Mouse (Mus musculus): Measurements from ENCODE around the gene Larp4b. TPM values are rescaled to one million over a fixed set of nuclear protein-coding genes. Genes with fewer than 3 reads are reported as not detected.

The Larp4b gene
- polyA plus RNA-seq, 1 experiment from 2014 or later = 38.1 TPM

GRCm38 (mm10) chr13:9128707-9129314, 35.1 kb downstream of the Larp4b start:
- Histone ChIP-seq H3K4me1 (replicated peaks) (no peaks in the 10 kb centered on the region), H3K36me3 (peaks cover 30% of the 10 kb centered on the region; the same call in 1 of the 2 replicates)

GRCm38 (mm10) chr13:9134421-9134820, 40.7 kb downstream of the Larp4b start:
- no peak overlapping the region for H3K4me3 ChIP-seq
- no peaks in the 10 kb centered on the region for H3K27me3 ChIP-seq
- H3K9ac ChIP-seq = no peak overlapping the region
- peaks cover 18% of the 10 kb centered on the region for H3K36me3 ChIP-seq
- no peak overlapping the region for H3K27ac ChIP-seq (replicated peaks)
- no peak overlapping the region for H3K4me2 ChIP-seq
- no peaks in the 10 kb centered on the region for H3K9me3 ChIP-seq
- no peaks in the 10 kb centered on the region for H3K4me1 ChIP-seq (replicated peaks)
- ATAC-seq (ENCODE audit: low FRiP score, low read depth) = no peak
- 80% methylated on average over 2 of the region's 2 CpGs for WGBS

More at GRCm38 (mm10) chr13:9128707-9129314, 35.1 kb downstream of the Larp4b start:
- WGBS = 92% methylated on average over 6 of the region's 6 CpGs
- ATAC-seq (ENCODE audit: low FRiP score, low read depth) = no peak
- Histone ChIP-seq H3K4me3 (no peak overlapping the region), H3K27me3 (no peaks in the 10 kb centered on the region), H3K9me3 (no peaks in the 10 kb centered on the region), H3K27ac (replicated peaks) (no peak overlapping the region), H3K9ac (no peak overlapping the region), H3K4me2 (no peak overlapping the region)

GRCm38 (mm10) chr13:9136088-9136487, 42.4 kb downstream of the Larp4b start:
- no peak for ATAC-seq (ENCODE audit: low FRiP score, low read depth)
- H3K4me1 ChIP-seq (replicated peaks) = no peaks in the 10 kb centered on the region
- no peak overlapping the region for H3K4me2 ChIP-seq
- H3K9ac ChIP-seq = no peak overlapping the region
- no peaks in the 10 kb centered on the region for H3K9me3 ChIP-seq
- H3K4me3 ChIP-seq = no peak overlapping the region
- no peaks in the 10 kb centered on the region for H3K27me3 ChIP-seq
- H3K36me3 ChIP-seq = peaks cover 29% of the 10 kb centered on the region
- 93% methylated on average over 6 of the region's 6 CpGs for WGBS
- no peak overlapping the region for H3K27ac ChIP-seq (replicated peaks)

DNA sequence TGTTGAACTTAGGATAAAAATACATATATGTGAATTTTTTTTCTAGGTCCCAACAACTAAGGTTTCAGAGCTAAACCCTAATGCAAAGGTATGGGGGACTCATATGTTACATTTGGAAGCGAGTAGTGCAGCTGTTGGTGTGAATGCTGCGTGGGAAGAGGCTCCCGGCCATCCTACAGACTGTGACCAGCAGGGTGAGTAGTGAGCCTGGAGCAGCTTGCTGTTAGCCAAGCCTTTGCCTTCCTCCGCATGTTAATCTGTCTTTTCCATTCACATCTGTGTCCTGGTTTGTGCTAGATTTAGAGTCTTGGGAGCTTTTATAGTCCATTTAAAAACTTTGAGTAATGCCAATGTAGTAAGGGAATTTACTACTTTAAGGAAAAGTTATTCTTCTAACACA, 43.1 kb downstream of the Larp4b start:
- no peaks in the 10 kb centered on the region for H3K9me3 ChIP-seq
- H3K4me2 ChIP-seq = no peak overlapping the region
- no peak overlapping the region for H3K27ac ChIP-seq (replicated peaks)
- H3K9ac ChIP-seq = no peak overlapping the region
- peaks cover 29% of the 10 kb centered on the region for H3K36me3 ChIP-seq
- no peak overlapping the region for H3K4me3 ChIP-seq
- no peak for ATAC-seq (ENCODE audit: low FRiP score, low read depth)
- H3K27me3 ChIP-seq = no peaks in the 10 kb centered on the region
- H3K4me1 ChIP-seq (replicated peaks) = no peaks in the 10 kb centered on the region
- WGBS = 74% methylated on average over 4 of the region's 4 CpGs

GRCm38 (mm10) chr13:9139466-9139991, 45.8 kb downstream of the Larp4b start:
- H3K9me3 ChIP-seq = no peaks in the 10 kb centered on the region
- no peaks in the 10 kb centered on the region for H3K27me3 ChIP-seq
- H3K9ac ChIP-seq = no peak overlapping the region
- no peak for ATAC-seq (ENCODE audit: low FRiP score, low read depth)
- H3K4me1 ChIP-seq (replicated peaks) = no peaks in the 10 kb centered on the region
- no peak overlapping the region for H3K4me2 ChIP-seq
- 84% methylated on average over 6 of the region's 6 CpGs for WGBS
- no peak overlapping the region for H3K27ac ChIP-seq (replicated peaks)
- H3K36me3 ChIP-seq = peaks cover 37% of the 10 kb centered on the region
- H3K4me3 ChIP-seq = no peak overlapping the region

GRCm38 (mm10) chr13:9140204-9140603, 46.5 kb downstream of the Larp4b start:
- Histone ChIP-seq H3K4me2 (no peak overlapping the region), H3K36me3 (peaks cover 40% of the 10 kb centered on the region), H3K4me3 (no peak overlapping the region), H3K9me3 (no peaks in the 10 kb centered on the region), H3K27ac (replicated peaks) (no peak overlapping the region), H3K27me3 (no peaks in the 10 kb centered on the region), H3K4me1 (replicated peaks) (no peaks in the 10 kb centered on the region), H3K9ac (no peak overlapping the region)
- 73% methylated on average over 10 of the region's 10 CpGs for WGBS
- ATAC-seq (ENCODE audit: low FRiP score, low read depth) = no peak

DNA sequence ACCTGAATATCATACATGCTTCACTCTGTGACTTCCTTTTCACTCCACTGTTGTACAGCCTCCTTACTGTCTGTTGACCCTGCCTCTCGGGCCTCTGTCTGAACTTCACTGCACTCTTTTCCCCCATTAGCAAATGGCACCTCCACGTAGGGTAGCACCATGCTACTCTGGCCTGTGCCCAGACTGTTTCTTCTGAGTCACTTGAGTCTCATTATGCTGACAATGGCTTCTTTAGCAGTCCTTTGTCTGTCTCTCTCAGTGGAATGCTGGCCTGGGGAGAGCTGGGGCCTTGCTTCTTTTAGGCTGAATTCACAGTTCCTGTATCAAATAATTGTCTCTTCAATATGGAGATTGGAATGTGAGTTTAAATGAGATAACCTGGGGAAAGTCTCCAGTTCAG, 48.7 kb downstream of the Larp4b start:
- Histone ChIP-seq H3K27ac (replicated peaks) (no peak overlapping the region), H3K9me3 (no peaks in the 10 kb centered on the region), H3K9ac (no peak overlapping the region), H3K4me3 (no peak overlapping the region), H3K4me1 (replicated peaks) (no peaks in the 10 kb centered on the region), H3K36me3 (peaks cover 50% of the 10 kb centered on the region), H3K4me2 (no peak overlapping the region), H3K27me3 (no peaks in the 10 kb centered on the region)
- ATAC-seq (ENCODE audit: low FRiP score, low read depth) = no peak
- 18% methylated on average over 2 of the region's 2 CpGs for WGBS

DNA sequence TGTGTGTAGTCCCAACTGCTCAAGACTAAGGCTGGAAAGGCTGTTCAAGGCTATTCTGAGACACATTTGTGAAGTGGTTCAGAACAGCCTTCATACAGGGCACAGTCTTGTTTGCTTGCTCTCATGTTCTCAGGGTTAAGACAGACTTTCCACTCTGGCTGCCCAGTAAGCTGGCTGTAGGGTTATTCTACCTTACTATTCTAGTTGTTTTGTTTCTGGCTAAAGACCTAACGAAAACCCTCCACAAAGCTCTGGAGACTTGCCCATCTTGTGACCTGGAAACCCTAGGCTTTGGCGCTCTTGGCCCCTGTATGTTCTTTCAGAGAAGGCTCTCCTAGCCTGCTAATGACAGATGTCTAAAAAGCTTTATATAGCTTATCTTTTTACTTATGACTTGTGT, 55.1 kb downstream of the Larp4b start:
- H3K9ac ChIP-seq = no peak overlapping the region
- 87% methylated on average over 2 of the region's 2 CpGs for WGBS
- H3K36me3 ChIP-seq = peaks cover 33% of the 10 kb centered on the region
- H3K27ac ChIP-seq (replicated peaks) = no peak overlapping the region
- H3K4me3 ChIP-seq = no peak overlapping the region
- H3K27me3 ChIP-seq = no peaks in the 10 kb centered on the region
- no peaks in the 10 kb centered on the region for H3K4me1 ChIP-seq (replicated peaks)
- no peak for ATAC-seq (ENCODE audit: low FRiP score, low read depth)
- H3K9me3 ChIP-seq = no peaks in the 10 kb centered on the region
- no peak overlapping the region for H3K4me2 ChIP-seq

DNA sequence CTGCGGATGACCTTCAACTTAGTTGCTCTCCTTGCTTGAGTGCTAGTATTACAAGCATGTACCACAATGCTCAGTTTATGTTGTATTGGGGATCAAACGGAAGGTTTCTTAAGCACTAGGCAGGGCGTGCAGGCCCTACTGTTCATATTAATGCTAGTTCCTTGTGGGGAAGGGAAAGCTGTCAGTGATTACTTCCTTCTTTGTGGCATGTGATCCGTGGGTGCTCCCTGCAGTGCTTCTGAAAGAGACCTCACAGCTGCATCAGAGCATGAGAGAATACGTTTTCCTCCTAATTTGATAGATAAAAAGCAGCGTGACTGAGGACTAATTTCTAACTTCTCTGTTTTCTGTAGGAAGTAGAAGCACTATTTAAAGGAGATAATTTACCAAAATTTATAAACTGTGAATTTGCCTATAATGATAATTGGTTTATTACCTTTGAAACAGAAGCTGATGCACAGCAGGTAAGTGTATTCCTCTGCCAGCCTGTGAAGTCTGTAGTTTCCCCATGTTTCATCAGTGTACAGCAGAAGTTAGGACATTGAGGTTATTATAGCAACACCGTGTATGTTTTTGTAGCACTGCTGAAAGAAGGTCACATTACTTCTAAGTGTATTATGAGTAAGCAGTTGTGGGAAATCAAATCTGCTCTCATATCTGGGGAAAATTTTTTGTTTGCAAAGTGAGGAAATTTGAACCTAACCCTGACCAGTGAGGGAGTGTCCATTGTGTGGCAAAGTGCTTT, 56.0 kb downstream of the Larp4b start:
- Histone ChIP-seq H3K27me3 (no peaks in the 10 kb centered on the region), H3K4me2 (no peak overlapping the region), H3K9ac (no peak overlapping the region), H3K4me3 (no peak overlapping the region), H3K9me3 (no peaks in the 10 kb centered on the region), H3K27ac (replicated peaks) (no peak overlapping the region), H3K36me3 (peaks cover 38% of the 10 kb centered on the region), H3K4me1 (replicated peaks) (no peaks in the 10 kb centered on the region)
- 45% methylated on average over 7 of the region's 7 CpGs for WGBS
- ATAC-seq (ENCODE audit: low FRiP score, low read depth) = no peak

DNA sequence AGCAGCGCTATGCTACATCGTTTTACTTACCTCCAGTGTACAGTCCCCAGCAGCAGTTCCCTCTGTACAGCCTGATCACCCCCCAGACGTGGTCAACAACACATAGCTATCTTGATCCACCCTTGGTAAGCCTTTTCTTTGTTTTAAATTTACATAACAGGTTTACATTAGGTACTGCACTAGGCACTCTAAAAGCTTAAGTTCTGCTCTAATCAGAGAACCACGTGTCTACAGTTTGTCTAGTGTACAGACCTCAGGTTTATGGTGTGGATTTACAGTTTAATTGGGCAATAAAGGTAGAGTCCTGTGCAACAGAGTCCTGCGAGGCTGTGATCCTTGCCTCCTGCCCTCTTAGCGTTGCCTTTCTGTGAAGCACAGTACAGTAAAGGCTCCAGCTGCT, 57.4 kb downstream of the Larp4b start:
- 97% methylated on average over 6 of the region's 6 CpGs for WGBS
- ATAC-seq (ENCODE audit: low FRiP score, low read depth) = no peak
- Histone ChIP-seq H3K4me2 (no peak overlapping the region), H3K4me3 (no peak overlapping the region), H3K4me1 (replicated peaks) (no peaks in the 10 kb centered on the region), H3K9me3 (no peaks in the 10 kb centered on the region), H3K36me3 (peaks cover 39% of the 10 kb centered on the region), H3K9ac (no peak overlapping the region), H3K27ac (replicated peaks) (no peak overlapping the region), H3K27me3 (no peaks in the 10 kb centered on the region)

DNA sequence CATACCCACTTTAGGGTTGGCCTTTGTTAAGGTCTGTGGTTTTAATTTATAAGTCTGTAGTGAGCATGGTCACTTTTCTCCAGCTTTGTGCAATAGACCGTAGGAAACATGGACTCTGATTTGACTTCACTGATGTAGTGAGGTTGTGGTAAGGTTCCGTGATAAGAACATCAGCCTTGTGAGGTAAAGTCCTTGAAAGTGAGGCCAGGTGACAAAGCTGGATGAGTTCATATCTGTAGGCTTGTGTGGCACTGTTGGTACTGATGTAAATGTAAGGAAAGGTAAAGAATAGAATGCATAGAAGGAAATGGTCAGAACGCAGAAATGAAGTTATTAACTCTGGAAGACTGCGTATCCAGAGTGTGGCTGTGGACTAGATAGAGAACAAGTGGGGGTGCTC, 57.9 kb downstream of the Larp4b start:
- Histone ChIP-seq H3K4me3 (no peak overlapping the region), H3K4me2 (no peak overlapping the region), H3K27me3 (no peaks in the 10 kb centered on the region), H3K36me3 (peaks cover 42% of the 10 kb centered on the region), H3K9ac (no peak overlapping the region), H3K4me1 (replicated peaks) (no peaks in the 10 kb centered on the region), H3K27ac (replicated peaks) (no peak overlapping the region), H3K9me3 (no peaks in the 10 kb centered on the region)
- no peak for ATAC-seq (ENCODE audit: low FRiP score, low read depth)
- 96% methylated on average over 4 of the region's 4 CpGs for WGBS

GRCm38 (mm10) chr13:9152267-9152666, 58.6 kb downstream of the Larp4b start:
- Histone ChIP-seq H3K27me3 (no peaks in the 10 kb centered on the region), H3K9me3 (no peaks in the 10 kb centered on the region), H3K4me1 (replicated peaks) (no peaks in the 10 kb centered on the region), H3K36me3 (peaks cover 41% of the 10 kb centered on the region), H3K4me2 (no peak overlapping the region), H3K4me3 (no peak overlapping the region), H3K27ac (replicated peaks) (no peak overlapping the region), H3K9ac (no peak overlapping the region)
- ATAC-seq (ENCODE audit: low FRiP score, low read depth) = no peak
- 88% methylated on average over 2 of the region's 2 CpGs for WGBS

Measured in hindbrain, embryonic 15.5 days (tissue).